Mouse (Mus musculus) embryo, embryonic 11.5 days (tissue): ENCODE results near the gene Egfem1.
A peak's percentile ranks its signal among the peaks of the same experiment; 100 is the strongest.

Experiments used
- DNase-seq: peaks from one replicate; pipeline ENCODE4 v3.0.0-alpha.2; 2012; ENCODE audit warnings: low read depth, low spot score

The Egfem1 gene

DNA sequence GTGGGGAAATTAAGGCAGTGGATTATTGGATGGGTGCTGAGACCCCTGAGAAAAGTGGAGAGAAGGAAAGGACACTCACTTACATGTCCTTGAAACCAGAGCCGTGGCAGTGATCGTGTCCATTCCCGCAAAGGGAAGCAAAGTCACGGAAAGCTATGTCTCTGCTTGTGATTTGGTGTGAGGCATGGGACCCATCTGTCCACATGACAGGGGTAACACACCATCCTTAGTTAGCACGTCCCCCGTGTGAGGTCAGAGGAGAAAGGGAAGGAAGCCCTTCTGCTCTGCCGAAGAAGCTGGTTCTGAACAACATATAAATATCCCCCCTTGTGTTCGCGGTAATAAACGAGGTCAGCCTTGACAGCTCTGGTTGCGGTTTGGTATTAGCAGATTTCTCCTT, 52.7 kb downstream of the Egfem1 start:
- DNase-seq = no peak

DNA sequence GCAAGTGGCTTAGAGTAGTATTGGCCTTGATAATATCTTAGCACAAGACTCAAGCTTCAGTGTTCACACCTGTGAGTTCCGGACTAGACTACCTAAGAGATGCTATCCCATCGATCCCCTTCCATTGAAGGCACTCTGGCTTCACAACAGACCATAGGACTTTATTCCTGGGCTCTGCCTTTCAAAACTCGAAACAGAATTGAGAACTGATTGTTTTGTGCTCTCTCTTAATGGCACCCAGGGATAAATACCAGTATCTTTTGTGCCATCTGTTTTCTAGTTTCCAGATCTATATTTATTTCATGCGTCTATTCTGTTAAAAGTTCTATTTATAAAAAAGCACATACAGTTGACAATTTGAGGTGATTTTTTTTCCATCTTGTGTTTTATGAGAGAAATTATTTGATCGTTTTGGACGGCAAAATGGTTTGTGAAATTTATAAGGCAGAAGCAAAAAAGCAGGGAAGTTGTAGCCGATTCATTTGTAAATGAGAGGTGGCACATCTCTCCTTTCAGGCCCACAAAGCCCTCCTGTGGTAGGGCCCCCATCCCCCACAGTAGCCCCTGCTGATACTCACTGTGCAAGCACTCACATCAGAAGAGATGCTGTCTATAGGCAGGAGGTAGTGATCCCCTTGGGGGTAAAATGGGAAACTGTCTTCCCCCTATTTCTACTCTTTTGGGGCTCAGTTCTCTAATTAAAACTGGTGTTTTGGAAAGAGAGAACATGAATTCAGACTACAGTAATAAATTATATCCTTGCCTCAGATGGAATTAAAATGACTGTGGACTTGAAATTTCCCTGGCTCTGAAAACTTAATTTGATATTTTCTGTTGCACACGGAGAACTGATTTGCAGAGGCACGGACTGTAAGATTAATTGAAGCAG, 53.6 kb downstream of the Egfem1 start:
- peak; percentile 11 for DNase-seq

- peak; percentile 22 for DNase-seq
Measured at GRCm38 (mm10) chr3:29136065-29136955, 54.5 kb downstream of the Egfem1 start.

DNA sequence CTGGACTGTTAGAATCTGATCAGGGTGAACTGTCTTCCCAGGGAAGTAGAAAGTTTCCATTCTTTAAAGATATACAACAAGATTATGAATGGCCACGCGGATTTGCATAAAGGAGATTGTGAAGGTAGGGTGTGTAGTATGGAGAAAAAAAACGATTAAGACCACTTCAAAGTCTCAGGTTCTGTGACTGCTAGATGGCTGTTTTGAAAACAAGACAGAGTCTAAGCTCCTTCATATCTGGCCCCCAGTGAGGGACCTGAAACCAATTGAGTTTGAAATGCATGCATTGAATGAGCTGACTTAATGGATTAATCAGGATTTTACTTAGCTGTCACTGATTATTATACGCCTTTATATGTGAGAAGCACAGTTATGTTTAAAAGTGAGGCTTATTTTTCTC, 86.6 kb downstream of the Egfem1 start:
- no peak for DNase-seq

DNA sequence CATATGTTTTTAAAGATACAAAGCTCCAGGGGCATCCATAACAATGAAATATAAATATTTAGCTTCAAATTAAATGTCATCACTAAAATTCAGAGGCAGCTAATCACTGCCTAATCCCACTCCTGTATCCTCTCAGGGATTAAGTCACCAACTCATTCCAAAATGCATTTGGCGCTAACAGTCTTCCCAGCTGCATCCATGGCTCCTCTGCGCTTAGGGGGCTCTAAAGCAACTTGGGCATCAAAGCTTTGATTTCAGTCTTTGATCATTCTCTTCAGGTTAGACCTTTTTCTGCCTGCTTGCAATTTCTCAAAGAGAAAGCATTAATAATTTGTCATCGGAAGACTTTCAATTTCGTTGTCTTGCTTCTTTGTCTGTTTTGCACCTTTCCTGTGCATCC, 87.2 kb downstream of the Egfem1 start:
- DNase-seq = no peak

- no peak for DNase-seq
Measured at GRCm38 (mm10) chr3:29176991-29177390, 95.2 kb downstream of the Egfem1 start.

GRCm38 (mm10) chr3:29182988-29183387, 101.2 kb downstream of the Egfem1 start:
- no peak for DNase-seq

DNA sequence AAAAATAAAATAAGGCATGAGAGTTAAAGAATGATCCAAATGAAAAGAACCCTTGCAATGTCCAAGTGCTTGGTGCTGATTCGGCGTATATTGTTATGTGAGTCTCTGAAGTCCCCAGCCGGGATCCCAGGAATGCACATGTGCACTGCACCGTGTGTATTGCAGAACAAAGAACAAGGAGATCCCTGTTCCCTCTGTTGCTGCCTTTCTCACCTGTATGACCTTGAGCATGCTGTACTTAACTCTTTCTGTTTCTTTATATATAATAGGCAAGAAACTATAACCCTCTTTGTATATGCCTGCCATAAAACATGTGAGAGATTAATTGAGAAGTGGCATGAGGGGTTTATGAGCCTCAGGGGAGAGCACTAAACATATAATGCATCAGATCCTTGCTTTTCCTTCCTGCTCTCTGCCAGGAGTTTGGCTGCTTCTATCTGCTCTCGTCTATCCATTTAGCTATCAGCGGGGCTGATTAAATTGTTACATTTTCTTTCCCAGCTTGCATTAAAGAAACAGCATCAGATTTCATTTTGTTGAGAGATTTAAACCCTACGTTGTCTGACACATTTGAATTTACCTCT, 101.9 kb downstream of the Egfem1 start:
- peak; percentile 41 for DNase-seq

DNA sequence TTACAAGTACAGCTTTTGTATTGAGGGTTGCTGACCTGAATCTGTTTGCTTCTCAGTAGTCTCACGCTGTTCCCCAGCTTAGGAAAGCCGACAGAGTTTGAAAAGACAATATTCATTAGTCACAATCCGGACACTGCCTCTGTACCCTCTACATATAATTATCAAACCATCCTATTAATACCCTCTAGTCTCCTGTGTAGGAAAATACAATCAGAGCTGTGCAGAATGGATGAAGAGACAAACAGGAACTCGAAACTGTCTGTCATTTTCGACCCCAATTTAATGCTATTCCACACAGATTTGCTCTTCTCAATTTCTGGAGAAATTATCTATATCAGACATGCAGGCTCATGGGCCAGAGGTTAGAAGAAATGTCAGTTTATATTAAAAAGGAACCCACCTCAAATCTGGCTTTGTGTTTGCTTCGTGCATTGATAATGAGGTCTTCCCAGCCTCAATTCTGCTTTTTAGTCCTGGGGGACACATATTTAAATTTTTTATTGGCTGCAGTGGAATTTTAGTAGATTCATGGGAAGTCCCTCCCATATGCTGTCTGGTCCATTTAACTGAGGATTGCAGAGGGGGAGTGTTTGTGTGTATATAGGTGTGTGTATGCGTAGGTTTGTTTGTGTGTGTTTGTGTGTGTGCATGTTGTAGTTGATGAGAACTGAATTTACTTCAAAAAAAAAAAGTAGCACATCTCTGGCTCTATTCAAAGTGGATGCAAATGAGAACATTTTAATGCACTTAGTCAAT, 102.8 kb downstream of the Egfem1 start:
- DNase-seq = no peak

DNA sequence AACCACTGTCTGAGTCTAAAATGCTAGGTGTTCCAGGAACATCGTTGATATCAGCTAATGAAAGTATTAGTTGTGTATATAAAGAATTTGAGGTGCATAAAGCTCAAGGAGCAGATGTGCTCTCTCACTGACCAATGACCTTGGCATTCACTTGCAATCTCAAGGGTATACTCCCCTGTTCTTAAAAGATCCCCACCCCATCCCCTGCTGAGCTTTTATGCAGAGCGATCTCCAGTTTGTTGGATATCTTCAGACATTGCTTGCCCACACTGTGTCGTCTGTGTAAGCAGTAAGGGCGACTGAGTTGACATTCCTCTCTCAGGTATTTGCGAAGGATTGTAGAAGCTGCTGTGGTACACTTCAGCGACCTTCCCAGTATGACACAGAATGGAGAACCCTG, 108.4 kb downstream of the Egfem1 start:
- no peak for DNase-seq

- no peak for DNase-seq
Measured at GRCm38 (mm10) chr3:29197727-29198512, 116.1 kb downstream of the Egfem1 start.

- no peak for DNase-seq
Measured at GRCm38 (mm10) chr3:29200601-29201000, 118.8 kb downstream of the Egfem1 start.

GRCm38 (mm10) chr3:29202536-29202935, 120.7 kb downstream of the Egfem1 start:
- DNase-seq = no peak

GRCm38 (mm10) chr3:29222414-29222813, 140.6 kb downstream of the Egfem1 start:
- DNase-seq = no peak

- DNase-seq = no peak
Measured at GRCm38 (mm10) chr3:29229712-29230111, 147.9 kb downstream of the Egfem1 start.

DNA sequence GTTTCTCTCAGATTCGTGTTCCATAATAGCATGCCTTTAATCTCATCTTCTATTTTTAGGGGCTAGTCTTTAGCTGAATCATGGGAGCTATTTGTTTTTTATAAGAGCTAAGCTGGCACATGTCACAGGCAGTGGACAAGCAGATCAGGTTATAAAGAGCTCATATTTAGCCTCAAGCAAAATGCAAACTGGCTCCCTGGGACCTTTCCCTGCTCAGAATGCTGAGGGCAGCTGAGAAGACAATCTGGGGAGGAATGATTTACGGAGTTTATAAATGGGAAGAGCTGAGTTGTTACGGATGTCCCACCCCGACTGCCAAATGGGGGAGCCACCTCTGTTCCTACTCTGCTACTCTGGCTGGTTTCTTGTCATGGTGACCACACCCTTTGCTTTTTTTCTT, 153.7 kb downstream of the Egfem1 start:
- no peak for DNase-seq

DNA sequence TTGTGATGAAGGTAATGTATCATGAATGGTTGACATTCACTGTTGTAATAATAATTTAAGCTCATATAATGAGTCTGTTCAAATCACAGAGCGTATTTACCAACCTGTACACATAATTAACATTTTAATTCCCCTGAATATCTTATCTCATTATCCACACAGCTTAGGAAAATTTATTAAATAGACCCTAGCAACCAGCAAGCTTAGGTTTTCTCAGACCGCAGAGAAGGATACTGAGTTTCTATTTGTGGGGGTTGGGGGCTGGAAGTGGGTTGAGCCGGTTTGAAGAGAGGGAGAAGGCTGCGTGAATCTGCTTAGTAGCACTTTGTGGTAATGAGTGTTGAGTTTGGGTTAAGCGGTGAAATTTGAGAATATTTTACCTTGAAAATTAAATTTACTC, 154.7 kb downstream of the Egfem1 start:
- no peak for DNase-seq

DNA sequence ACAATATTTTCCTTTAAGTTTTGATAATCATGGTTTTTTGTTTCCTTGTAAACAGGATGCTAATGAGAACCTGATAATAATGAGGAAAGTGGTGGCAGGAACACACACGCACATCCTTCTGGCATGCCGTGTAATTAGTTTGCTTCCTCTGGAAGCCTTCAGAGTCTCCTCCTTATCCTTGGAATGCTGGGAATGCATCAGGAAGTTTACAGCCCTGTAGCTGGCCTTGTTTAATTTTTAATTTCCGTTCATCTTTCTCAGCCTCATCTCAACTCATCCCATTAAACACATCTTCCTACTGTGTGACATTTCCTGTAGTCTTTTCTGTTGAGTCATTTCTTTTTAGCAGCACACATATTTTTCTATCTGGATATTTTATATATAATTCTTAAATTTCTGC, 161.8 kb downstream of the Egfem1 start:
- DNase-seq = no peak

- no peak for DNase-seq
Measured at GRCm38 (mm10) chr3:29291633-29292032, 209.8 kb downstream of the Egfem1 start.

DNA sequence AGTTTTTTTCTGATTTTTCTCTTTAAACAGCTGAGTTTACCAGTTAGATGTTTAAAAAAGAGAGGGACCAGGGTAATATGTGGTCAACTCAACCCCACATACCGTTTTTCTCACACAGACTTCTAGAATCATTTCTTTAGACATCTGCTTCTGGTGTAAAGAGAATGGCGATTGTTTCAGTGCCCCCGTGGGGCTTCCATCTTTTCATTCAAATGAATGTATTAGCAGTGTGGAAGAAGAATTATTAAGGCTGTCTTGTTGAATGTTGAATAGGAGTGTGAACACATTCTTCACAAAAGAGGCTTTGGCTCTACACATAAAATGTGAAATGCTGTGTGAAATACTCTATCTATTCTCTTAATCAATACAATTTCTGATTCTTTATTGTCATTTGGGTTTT, 210.4 kb downstream of the Egfem1 start:
- DNase-seq = no peak

- no peak for DNase-seq
Measured at GRCm38 (mm10) chr3:29293230-29293629, 211.4 kb downstream of the Egfem1 start.
